Mouse (Mus musculus): ENCODE measurements around the gene Rnf182. TPM values are rescaled to one million over a fixed set of nuclear protein-coding genes. Genes with fewer than 3 reads are reported as not detected.

The Rnf182 gene
- polyA plus RNA-seq, 1 experiment from 2014 or later: 11.6 TPM

DNA sequence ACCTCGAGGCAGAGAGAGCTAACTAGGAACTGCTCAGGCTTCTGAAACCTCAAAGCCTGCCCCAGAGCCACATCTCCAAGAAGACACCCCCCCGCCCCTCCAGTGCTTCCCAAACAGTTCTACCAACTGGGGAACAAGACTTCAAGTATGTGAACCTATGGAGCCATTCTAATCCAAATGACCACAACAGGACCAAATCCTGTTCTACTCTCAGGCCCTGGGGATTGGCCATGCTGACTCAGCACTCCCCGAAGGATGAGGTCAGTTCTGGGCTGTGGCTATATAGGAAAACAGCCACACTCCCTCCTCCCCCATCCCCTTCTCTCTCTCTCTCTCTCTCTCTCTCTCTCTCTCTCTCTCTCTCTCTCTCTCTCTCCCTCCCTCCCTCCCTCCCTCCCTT lies 28.5 kb upstream of the Rnf182 start:
- WGBS: 82% methylated on average over 3 of the region's 3 CpGs
- peaks cover 5% of the 10 kb centered on the region; the same call in 1 of the 2 replicates for H3K4me1 ChIP-seq
- H3K9ac ChIP-seq: no peak overlapping the region
- no peak overlapping the region for H3K4me3 ChIP-seq
- no peak overlapping the region for H3K4me2 ChIP-seq (replicated peaks)
- no peaks in the 10 kb centered on the region for H3K27me3 ChIP-seq
- H3K36me3 ChIP-seq: no peaks in the 10 kb centered on the region
- H3K27ac ChIP-seq: no peak overlapping the region
- no peak for ATAC-seq (ENCODE audit: insufficient number of reproducible peaks, insufficient read depth, low FRiP score, low TSS enrichment)
- no peaks in the 10 kb centered on the region for H3K9me3 ChIP-seq

DNA sequence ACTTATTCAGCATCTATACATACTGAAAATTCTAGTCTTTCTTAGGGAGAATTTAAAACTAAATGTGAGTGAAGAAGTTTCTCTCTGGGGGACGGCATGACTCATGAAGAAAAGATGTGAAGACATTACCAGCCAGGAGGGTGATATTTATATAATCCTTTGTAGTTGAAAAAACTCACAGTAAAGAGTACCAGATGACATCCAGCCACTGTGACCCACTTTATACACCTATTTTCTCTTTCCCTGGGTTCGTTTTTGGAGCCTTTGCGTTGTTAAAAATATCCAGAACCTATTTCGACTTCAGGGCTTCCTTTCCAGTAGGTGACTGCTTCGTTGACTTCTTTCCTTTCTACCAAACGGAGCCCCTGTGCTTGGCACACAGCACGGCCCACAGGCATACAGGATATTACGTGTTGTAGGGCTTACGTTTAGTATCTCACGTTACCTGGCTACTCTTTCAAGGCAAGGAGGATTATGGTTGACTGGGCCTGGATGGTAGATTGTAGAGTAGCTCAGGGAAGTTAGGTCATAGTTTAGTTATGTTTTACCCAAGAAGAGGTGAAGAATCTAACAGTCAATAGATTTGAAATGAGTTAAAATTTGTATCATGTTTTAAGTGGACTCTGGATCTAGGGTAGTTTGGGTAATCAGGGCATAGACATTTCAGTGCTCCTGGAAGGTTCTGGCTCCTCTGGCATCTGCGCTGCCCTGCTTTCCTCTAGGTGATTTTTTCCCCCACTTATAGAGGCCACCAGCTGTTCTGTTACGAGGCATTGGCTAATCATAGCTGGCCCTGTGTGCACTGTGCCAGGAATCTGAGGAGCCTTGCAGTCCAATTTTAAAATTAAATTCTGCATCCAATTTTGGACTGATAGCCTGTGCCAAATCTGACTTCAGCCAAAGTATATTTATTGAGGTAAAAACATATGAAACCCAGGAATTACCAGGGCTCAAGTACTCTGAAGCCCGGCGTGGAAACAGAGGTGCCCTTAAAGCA lies 27.4 kb upstream of the Rnf182 start:
- ATAC-seq (ENCODE audit: insufficient number of reproducible peaks, insufficient read depth, low FRiP score, low TSS enrichment): no peak
- 64% methylated on average over 14 of the region's 14 CpGs for WGBS
- Histone ChIP-seq H3K27me3 (no peaks in the 10 kb centered on the region), H3K4me3 (no peak overlapping the region), H3K4me1 (peaks cover under 1% of the 10 kb centered on the region; the same call in 1 of the 2 replicates), H3K9me3 (no peaks in the 10 kb centered on the region), H3K9ac (no peak overlapping the region), H3K36me3 (no peaks in the 10 kb centered on the region), H3K4me2 (replicated peaks) (no peak overlapping the region), H3K27ac (no peak overlapping the region)

DNA sequence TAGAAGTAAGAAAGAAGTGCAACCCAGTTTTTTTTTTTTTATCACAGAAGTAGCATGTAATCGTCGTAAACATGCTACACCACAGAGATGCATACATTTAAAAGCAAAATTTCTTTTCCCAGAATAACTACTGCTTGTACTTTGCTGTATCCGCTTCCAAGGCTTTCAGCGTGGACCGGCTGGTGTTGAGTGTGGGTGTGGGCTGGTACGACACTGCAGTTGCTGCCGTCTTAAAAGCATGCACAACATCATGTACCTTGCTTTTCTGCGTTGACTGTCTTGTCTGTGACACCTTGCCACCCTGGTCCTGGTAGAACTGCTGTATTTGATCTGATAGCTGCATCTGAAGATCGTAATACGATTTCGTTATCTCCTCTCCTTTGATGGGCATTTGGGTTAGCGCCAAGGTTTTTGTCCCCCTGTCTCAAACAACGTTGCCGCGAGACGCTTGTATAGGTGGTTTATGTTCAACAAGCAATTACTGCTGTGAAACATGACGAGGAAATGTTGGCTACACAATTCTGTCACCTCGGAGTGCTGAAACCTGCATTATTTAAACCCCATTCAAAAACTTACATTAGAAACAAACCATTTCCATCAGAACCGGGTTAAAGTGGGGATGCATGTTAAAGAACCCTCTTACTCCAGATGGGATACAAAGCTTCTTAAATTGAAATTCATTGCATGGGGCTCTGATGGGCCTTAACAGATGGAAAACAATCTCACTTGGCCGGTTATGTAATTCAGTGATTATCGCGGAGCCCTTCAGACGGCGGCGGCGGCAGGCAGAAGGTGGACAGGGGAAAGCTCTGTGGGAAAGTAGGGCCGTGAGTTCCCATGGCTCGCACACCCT lies 23.5 kb upstream of the Rnf182 start:
- Histone ChIP-seq H3K27me3 (no peaks in the 10 kb centered on the region), H3K4me1 (no peaks in the 10 kb centered on the region), H3K36me3 (no peaks in the 10 kb centered on the region), H3K4me3 (no peak overlapping the region), H3K9ac (no peak overlapping the region), H3K9me3 (no peaks in the 10 kb centered on the region), H3K4me2 (replicated peaks) (no peak overlapping the region), H3K27ac (no peak overlapping the region)
- no peak for ATAC-seq (ENCODE audit: insufficient number of reproducible peaks, insufficient read depth, low FRiP score, low TSS enrichment)
- WGBS: 71% methylated on average over 28 of the region's 28 CpGs

DNA sequence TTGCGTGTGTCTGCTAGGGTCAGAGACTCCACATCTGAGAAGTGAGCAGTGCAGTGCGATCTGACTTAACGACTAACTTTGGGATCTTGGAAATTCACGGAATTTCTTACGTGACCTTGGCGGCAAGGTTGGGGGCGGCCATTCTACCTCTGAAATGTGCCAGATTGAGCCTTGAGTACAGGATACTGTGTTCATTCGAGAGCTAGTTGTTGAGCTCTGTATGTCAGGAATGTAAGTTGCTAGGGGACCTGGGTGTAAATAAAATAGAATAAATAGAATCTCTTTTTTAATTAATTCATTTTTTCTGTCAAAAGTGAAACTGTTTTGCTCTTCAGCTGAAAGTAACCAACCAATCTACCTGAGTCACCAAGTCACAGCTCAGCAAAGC lies 22.8 kb upstream of the Rnf182 start:
- WGBS: 63% methylated on average over 8 of the region's 8 CpGs

DNA sequence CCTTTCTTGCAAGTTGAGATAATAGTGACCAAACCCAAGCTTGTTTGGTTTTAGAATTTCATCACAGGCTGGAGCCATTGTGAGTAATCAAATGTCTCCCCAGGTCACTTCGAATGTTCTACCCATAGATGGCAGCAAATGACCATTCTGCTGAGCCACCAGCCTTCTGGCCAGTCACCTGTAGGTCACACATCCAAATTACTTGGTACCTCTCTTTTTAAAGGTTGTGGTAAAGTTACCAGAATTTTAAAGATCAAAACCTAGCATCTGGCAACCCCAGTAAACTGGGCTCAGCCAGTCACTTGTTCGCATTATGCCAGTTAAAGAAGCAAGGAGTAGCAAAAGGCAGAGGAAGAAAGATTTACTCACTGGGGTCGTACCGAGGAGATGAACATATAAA lies 19.6 kb upstream of the Rnf182 start:
- H3K4me1 ChIP-seq: no peaks in the 10 kb centered on the region
- H3K27me3 ChIP-seq: no peaks in the 10 kb centered on the region
- no peaks in the 10 kb centered on the region for H3K36me3 ChIP-seq
- H3K27ac ChIP-seq: no peak overlapping the region
- H3K9ac ChIP-seq: no peak overlapping the region
- no peak overlapping the region for H3K4me3 ChIP-seq
- H3K4me2 ChIP-seq (replicated peaks): no peak overlapping the region
- ATAC-seq (ENCODE audit: insufficient number of reproducible peaks, insufficient read depth, low FRiP score, low TSS enrichment): no peak
- 62% methylated on average over 4 of the region's 4 CpGs for WGBS
- no peaks in the 10 kb centered on the region for H3K9me3 ChIP-seq

More for the DNA sequence above, 22.8 kb upstream of the Rnf182 start:
- H3K27ac ChIP-seq: no peak overlapping the region
- H3K4me2 ChIP-seq (replicated peaks): no peak overlapping the region
- no peaks in the 10 kb centered on the region for H3K27me3 ChIP-seq
- no peaks in the 10 kb centered on the region for H3K36me3 ChIP-seq
- no peak for ATAC-seq (ENCODE audit: insufficient number of reproducible peaks, insufficient read depth, low FRiP score, low TSS enrichment)
- no peak overlapping the region for H3K9ac ChIP-seq
- no peak overlapping the region for H3K4me3 ChIP-seq
- H3K4me1 ChIP-seq: no peaks in the 10 kb centered on the region
- H3K9me3 ChIP-seq: no peaks in the 10 kb centered on the region

DNA sequence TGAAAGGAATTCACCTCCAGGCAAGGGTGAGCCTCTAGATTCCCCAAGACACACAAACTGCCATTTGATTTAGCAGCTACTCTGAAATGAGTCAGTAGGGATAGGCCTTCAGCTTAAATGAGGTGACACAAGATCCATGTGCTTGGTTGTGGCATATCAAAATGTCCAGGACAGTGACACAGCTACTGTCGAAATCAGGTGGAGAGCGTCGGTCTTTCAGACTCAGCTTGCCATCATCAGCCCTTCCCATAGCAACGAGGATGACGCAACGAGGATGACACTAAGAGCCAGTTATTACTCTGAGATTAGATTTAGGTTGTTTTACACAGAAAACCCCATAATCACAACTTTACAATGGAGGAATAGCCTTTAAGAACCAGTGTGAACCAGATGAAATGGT lies 14.5 kb upstream of the Rnf182 start:
- no peak overlapping the region for H3K27ac ChIP-seq
- ATAC-seq (ENCODE audit: insufficient number of reproducible peaks, insufficient read depth, low FRiP score, low TSS enrichment): no peak
- H3K4me2 ChIP-seq (replicated peaks): no peak overlapping the region
- no peaks in the 10 kb centered on the region for H3K4me1 ChIP-seq
- no peaks in the 10 kb centered on the region for H3K27me3 ChIP-seq
- H3K9me3 ChIP-seq: no peaks in the 10 kb centered on the region
- H3K4me3 ChIP-seq: no peak overlapping the region
- no peak overlapping the region for H3K9ac ChIP-seq
- WGBS: 90% methylated on average over 6 of the region's 6 CpGs
- H3K36me3 ChIP-seq: no peaks in the 10 kb centered on the region

DNA sequence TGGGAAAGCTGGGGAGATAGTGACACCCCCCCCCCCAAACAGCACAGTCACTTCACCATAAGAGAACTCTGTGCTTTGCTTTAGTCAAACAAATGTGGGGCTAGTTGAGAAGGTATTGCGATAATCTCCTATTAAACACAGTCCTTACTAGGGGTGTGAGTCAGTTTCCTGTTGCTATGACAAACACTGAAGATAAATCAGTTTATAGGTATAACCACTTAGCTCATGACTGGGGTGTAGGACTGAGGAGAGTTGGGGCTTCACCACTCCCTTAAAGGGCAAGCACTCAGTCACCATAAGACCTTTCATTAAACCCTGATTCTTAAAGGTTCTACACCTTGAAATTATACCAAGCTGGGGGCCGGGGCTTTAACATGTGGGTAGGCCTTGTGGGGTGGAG lies 13.1 kb upstream of the Rnf182 start:
- no peak for ATAC-seq (ENCODE audit: insufficient number of reproducible peaks, insufficient read depth, low FRiP score, low TSS enrichment)
- Histone ChIP-seq H3K36me3 (no peaks in the 10 kb centered on the region), H3K4me1 (no peaks in the 10 kb centered on the region), H3K27ac (no peak overlapping the region), H3K27me3 (no peaks in the 10 kb centered on the region), H3K4me3 (no peak overlapping the region), H3K9me3 (no peaks in the 10 kb centered on the region), H3K4me2 (replicated peaks) (no peak overlapping the region), H3K9ac (no peak overlapping the region)
- WGBS: 87% methylated on average over 2 of the region's 2 CpGs

DNA sequence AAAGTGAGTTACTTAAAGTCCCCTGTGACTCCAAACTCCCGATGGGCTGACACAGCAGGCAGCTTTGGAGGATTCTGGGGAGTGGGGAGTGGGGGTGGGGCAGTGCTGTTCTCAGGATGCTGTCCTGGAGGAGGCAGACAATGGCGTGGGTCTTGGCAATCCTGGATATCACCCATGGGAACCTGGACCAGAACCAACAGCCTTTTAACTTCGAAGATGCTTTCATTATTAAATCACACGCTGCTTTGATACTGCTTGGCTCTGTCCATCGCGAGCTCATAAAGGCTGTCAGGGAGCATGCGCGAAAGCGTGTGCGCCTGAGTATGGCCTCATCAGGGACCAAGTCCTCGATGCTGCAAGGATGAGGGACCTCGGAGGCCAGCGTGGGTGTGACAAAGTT lies 12.5 kb upstream of the Rnf182 start:
- H3K4me3 ChIP-seq: no peak overlapping the region
- no peaks in the 10 kb centered on the region for H3K36me3 ChIP-seq
- no peak overlapping the region for H3K4me2 ChIP-seq (replicated peaks)
- H3K4me1 ChIP-seq: no peaks in the 10 kb centered on the region
- no peak overlapping the region for H3K9ac ChIP-seq
- WGBS: 76% methylated on average over 13 of the region's 13 CpGs
- no peak overlapping the region for H3K27ac ChIP-seq
- H3K27me3 ChIP-seq: no peaks in the 10 kb centered on the region
- no peak for ATAC-seq (ENCODE audit: insufficient number of reproducible peaks, insufficient read depth, low FRiP score, low TSS enrichment)
- no peaks in the 10 kb centered on the region for H3K9me3 ChIP-seq

DNA sequence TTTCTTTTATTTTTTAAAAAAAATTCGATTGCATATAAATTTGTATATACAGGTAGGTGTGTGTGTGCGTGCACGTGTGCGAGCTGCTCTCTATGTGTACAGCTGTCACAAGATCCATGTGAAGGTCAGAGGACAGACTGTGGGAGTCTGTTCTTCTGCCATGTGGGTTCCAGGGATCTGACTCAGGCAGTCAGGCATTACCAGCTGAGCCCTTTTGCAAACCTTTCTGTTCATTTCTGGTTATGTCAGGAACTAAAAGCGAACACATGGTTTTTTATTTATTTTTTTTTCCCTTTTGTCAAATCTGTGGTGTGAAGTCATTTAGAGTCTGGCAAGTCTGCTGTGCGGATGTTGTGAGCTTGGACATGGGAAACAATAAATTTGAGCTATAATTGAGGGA lies 6.7 kb upstream of the Rnf182 start:
- no peak for ATAC-seq (ENCODE audit: insufficient number of reproducible peaks, insufficient read depth, low FRiP score, low TSS enrichment)
- Histone ChIP-seq H3K9me3 (no peaks in the 10 kb centered on the region), H3K4me1 (peaks cover 7% of the 10 kb centered on the region; the same call in 1 of the 2 replicates), H3K9ac (no peak overlapping the region), H3K36me3 (no peaks in the 10 kb centered on the region), H3K4me3 (no peak overlapping the region), H3K4me2 (replicated peaks) (no peak overlapping the region), H3K27me3 (no peaks in the 10 kb centered on the region), H3K27ac (no peak overlapping the region)
- 75% methylated on average over 6 of the region's 6 CpGs for WGBS

DNA sequence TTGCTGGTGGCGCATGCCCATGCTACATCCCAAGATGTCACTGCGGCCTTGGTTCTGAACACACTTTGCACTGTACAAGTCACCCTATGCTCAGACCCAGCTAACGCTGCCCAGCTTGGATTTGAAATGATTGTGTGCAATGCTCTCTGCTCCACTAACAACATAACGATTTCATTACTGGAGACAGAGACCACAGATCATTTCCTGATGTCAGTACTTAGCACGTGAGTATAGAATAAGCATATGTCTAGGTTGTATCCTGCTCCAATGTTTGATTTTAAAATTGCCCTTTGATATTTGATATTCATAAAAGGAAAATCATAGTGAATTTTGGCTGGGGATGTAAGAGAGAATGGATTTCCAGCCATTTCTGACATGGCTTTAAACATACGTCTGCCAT lies 3.5 kb upstream of the Rnf182 start:
- no peaks in the 10 kb centered on the region for H3K9me3 ChIP-seq
- peaks cover 21% of the 10 kb centered on the region for H3K4me1 ChIP-seq
- no peaks in the 10 kb centered on the region for H3K36me3 ChIP-seq
- peak overlapping the region; percentile 67 for H3K27ac ChIP-seq
- H3K27me3 ChIP-seq: no peaks in the 10 kb centered on the region
- ATAC-seq (ENCODE audit: insufficient number of reproducible peaks, insufficient read depth, low FRiP score, low TSS enrichment): no peak
- H3K4me3 ChIP-seq: no peak overlapping the region
- H3K9ac ChIP-seq: no peak overlapping the region
- no peak overlapping the region for H3K4me2 ChIP-seq (replicated peaks)
- WGBS: 49% methylated on average over 6 of the region's 6 CpGs

DNA sequence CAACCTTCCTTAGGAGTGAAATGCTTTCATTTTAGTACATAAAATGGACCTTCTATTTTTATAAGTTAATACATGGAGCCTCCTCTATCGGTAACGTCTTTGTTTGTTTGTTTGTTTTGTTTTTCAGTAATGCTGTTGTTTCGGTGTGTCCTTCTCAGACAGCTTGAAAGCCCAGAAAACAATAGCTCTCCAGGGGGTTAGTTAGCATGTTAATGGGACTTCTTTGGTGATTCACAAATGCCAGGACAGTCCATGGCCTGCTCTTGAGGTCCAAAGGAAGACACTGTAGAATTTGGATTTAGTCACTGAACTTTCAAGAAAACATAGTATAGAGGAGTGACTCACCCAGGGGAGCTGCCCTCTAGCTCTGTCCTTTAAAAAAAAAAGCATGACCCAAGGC lies 843 bp upstream of the Rnf182 start:
- no peaks in the 10 kb centered on the region for H3K36me3 ChIP-seq
- no peak overlapping the region for H3K27ac ChIP-seq
- ATAC-seq (ENCODE audit: insufficient number of reproducible peaks, insufficient read depth, low FRiP score, low TSS enrichment): no peak
- H3K9me3 ChIP-seq: no peaks in the 10 kb centered on the region
- H3K9ac ChIP-seq: no peak overlapping the region
- WGBS: 85% methylated on average over 3 of the region's 3 CpGs
- peaks cover 30% of the 10 kb centered on the region for H3K4me1 ChIP-seq
- H3K4me3 ChIP-seq: no peak overlapping the region
- H3K4me2 ChIP-seq (replicated peaks): no peak overlapping the region
- H3K27me3 ChIP-seq: no peaks in the 10 kb centered on the region

DNA sequence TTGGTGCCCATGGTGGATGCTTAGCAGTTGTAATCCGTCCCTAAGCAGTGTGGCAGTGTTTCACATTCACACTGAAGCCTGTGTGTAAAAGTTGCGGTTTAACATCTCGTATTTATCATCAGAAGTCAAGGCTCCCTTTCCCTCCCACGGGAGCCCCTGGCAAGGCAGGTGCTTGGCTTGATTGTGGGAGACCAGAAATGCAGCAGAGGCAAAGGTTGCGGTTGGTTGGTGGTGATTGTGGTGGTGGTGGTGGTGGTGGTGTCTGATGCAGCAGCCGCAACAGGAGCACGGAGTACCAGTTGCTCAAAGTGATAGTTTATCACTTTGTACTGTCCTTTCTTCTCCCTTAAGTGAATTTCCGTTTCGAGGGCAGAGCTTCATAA lies 325 bp upstream of the Rnf182 start:
- WGBS: 25% methylated on average over 9 of the region's 9 CpGs
- H3K27ac ChIP-seq: peak overlapping the region; percentile 43
- no peak overlapping the region for H3K9ac ChIP-seq

More for the DNA sequence above, 325 bp upstream of the Rnf182 start:
- H3K4me2 ChIP-seq (replicated peaks): peak overlapping the region; percentile 80
- H3K4me3 ChIP-seq: peak overlapping the region; percentile 68
- no peak for ATAC-seq (ENCODE audit: insufficient number of reproducible peaks, insufficient read depth, low FRiP score, low TSS enrichment)
- H3K9me3 ChIP-seq: no peaks in the 10 kb centered on the region
- no peaks in the 10 kb centered on the region for H3K27me3 ChIP-seq
- H3K36me3 ChIP-seq: no peaks in the 10 kb centered on the region
- H3K4me1 ChIP-seq: peaks cover 30% of the 10 kb centered on the region
